ENCODE assay signal across 23 mouse cellular contexts in genomic region chr9:71063551-71063950, GRCm38 (mm10).
DNase-seq lines count a peak whose midpoint lies in the region; ATAC-seq and TF ChIP-seq lines count a peak whose summit lies in the region.
"Had no signal": no experiment of that assay in that cellular context is flagged by ENCODE, and none has a peak within 500 bp of the region (broad histone marks: within the 10 kb centered on the region; RNA-seq: fewer than 3 reads in every experiment).

No protein-coding gene starts in this region.

- DNase-seq in forebrain, postnatal 0 days = no peak
- no peak for DNase-seq in midbrain, embryonic 10.5 days (ENCODE audit: low spot score)
- DNase-seq: adrenal gland, postnatal 36 days; cerebellum, adult 18-20 months; heart, adult 18-20 months; kidney, postnatal 10 days; left cerebral cortex, postnatal 4 days; lung, adult 18-20 months; right cerebral cortex, postnatal 25 days had no signal

- no peak for ATAC-seq in forebrain, postnatal 0 days
- no peak for ATAC-seq in forebrain, embryonic 13.5 days
- ATAC-seq in intestine, postnatal 0 days = no peak
- ATAC-seq in intestine, embryonic 16.5 days = no peak
- no peak for ATAC-seq in midbrain, embryonic 15.5 days (replicated peaks)
- no peak for ATAC-seq in frontal cortex, adult (ENCODE audit: low TSS enrichment)
- ATAC-seq: CD4-positive, CD25-positive, alpha-beta regulatory T cell, adult 4 months; intestine, embryonic 15.5 days had no signal

- H3K9me3 ChIP-seq in forebrain, postnatal 0 days (ENCODE audit: low read length) = no peaks in the 10 kb centered on the region
- no peaks in the 10 kb centered on the region for H3K9me3 ChIP-seq in forebrain, embryonic 13.5 days (replicated peaks)
- no peaks in the 10 kb centered on the region for H3K9me3 ChIP-seq in intestine, postnatal 0 days (ENCODE audit: control insufficient read depth)
- no peaks in the 10 kb centered on the region for H3K9me3 ChIP-seq in intestine, embryonic 16.5 days (ENCODE audit: control insufficient read depth, low read length)
- H3K9me3 ChIP-seq in midbrain, embryonic 10.5 days (replicated peaks) = no peaks in the 10 kb centered on the region
- no peaks in the 10 kb centered on the region for H3K9me3 ChIP-seq in midbrain, embryonic 15.5 days
- H3K9me3 ChIP-seq: embryonic facial prominence, embryonic 15.5 days; G1E; hindbrain, embryonic 12.5 days; intestine, embryonic 15.5 days; midbrain, embryonic 12.5 days had no signal

- H3K4me3 ChIP-seq in forebrain, postnatal 0 days (ENCODE audit: low read depth, low read length) = no peak overlapping the region
- no peak overlapping the region for H3K4me3 ChIP-seq in forebrain, embryonic 13.5 days
- H3K4me3 ChIP-seq in intestine, postnatal 0 days (ENCODE audit: low read depth, low read length) = no peak overlapping the region
- no peak overlapping the region for H3K4me3 ChIP-seq in intestine, embryonic 16.5 days (ENCODE audit: low read length)
- no peak overlapping the region for H3K4me3 ChIP-seq in midbrain, embryonic 10.5 days
- H3K4me3 ChIP-seq in midbrain, embryonic 15.5 days = no peak overlapping the region
- H3K4me3 ChIP-seq in bone marrow, adult 2 months (replicated peaks; ENCODE audit: control insufficient read depth, low read depth, low read length) = no peak overlapping the region
- H3K4me3 ChIP-seq: embryonic facial prominence, embryonic 15.5 days; hindbrain, embryonic 12.5 days; intestine, embryonic 15.5 days; midbrain, embryonic 12.5 days; myocyte had no signal

- H3K27me3 ChIP-seq in forebrain, postnatal 0 days (ENCODE audit: insufficient read depth, low read length) = no peaks in the 10 kb centered on the region
- no peaks in the 10 kb centered on the region for H3K27me3 ChIP-seq in forebrain, embryonic 13.5 days
- H3K27me3 ChIP-seq in intestine, postnatal 0 days (replicated peaks; ENCODE audit: control insufficient read depth, insufficient read depth, low read length) = no peaks in the 10 kb centered on the region
- H3K27me3 ChIP-seq in intestine, embryonic 16.5 days (replicated peaks; ENCODE audit: control insufficient read depth, insufficient read depth, low read length) = no peaks in the 10 kb centered on the region
- H3K27me3 ChIP-seq in midbrain, embryonic 10.5 days (ENCODE audit: low read depth, poor library complexity, severe bottlenecking) = no peaks in the 10 kb centered on the region
- H3K27me3 ChIP-seq in midbrain, embryonic 15.5 days (replicated peaks) = no peaks in the 10 kb centered on the region
- H3K27me3 ChIP-seq: embryonic facial prominence, embryonic 15.5 days; hindbrain, embryonic 12.5 days; intestine, embryonic 15.5 days; midbrain, embryonic 12.5 days had no signal

- H3K36me3 ChIP-seq in forebrain, postnatal 0 days (ENCODE audit: insufficient read depth) = no peaks in the 10 kb centered on the region
- no peaks in the 10 kb centered on the region for H3K36me3 ChIP-seq in forebrain, embryonic 13.5 days (ENCODE audit: poor library complexity, severe bottlenecking)
- H3K36me3 ChIP-seq in intestine, postnatal 0 days (ENCODE audit: control insufficient read depth, insufficient read depth) = no peaks in the 10 kb centered on the region
- H3K36me3 ChIP-seq in intestine, embryonic 16.5 days (ENCODE audit: control insufficient read depth, insufficient read depth, low read length) = no peaks in the 10 kb centered on the region
- H3K36me3 ChIP-seq in midbrain, embryonic 10.5 days = no peaks in the 10 kb centered on the region
- no peaks in the 10 kb centered on the region for H3K36me3 ChIP-seq in midbrain, embryonic 15.5 days (replicated peaks)
- H3K36me3 ChIP-seq: embryonic facial prominence, embryonic 15.5 days; G1E; hindbrain, embryonic 12.5 days; intestine, embryonic 15.5 days; midbrain, embryonic 12.5 days had no signal

- H3K27ac ChIP-seq in forebrain, postnatal 0 days (ENCODE audit: low read depth, low read length) = no peak overlapping the region
- H3K27ac ChIP-seq in forebrain, embryonic 13.5 days = no peak overlapping the region
- no peak overlapping the region for H3K27ac ChIP-seq in intestine, postnatal 0 days (ENCODE audit: low read depth, low read length)
- H3K27ac ChIP-seq in intestine, embryonic 16.5 days (ENCODE audit: low read length) = no peak overlapping the region
- H3K27ac ChIP-seq in midbrain, embryonic 10.5 days (replicated peaks) = 0 out of 2 replicates have a peak overlapping the region, but pooled peaks have one; percentile 9
- no peak overlapping the region for H3K27ac ChIP-seq in midbrain, embryonic 15.5 days
- H3K27ac ChIP-seq in bone marrow, adult 2 months (ENCODE audit: control insufficient read depth, insufficient read depth, low read depth, low read length, poor library complexity) = peak overlapping the region; percentile 24; the same call in 1 of the 2 replicates
- H3K27ac ChIP-seq: embryonic facial prominence, embryonic 15.5 days; hindbrain, embryonic 12.5 days; intestine, embryonic 15.5 days; macrophage had no signal

- no peak for TF ChIP-seq POLR2A in bone marrow, adult 2 months (IDR thresholded peaks at IDR 0.05; ENCODE audit: borderline replicate concordance, control insufficient read depth, low read depth, low read length)

- no peak overlapping the region for H3K4me2 ChIP-seq in forebrain, postnatal 0 days (ENCODE audit: low read depth)
- no peak overlapping the region for H3K4me2 ChIP-seq in forebrain, embryonic 13.5 days
- no peak overlapping the region for H3K4me2 ChIP-seq in intestine, postnatal 0 days (replicated peaks; ENCODE audit: low read depth)
- no peak overlapping the region for H3K4me2 ChIP-seq in intestine, embryonic 16.5 days (ENCODE audit: low read depth, low read length)
- no peak overlapping the region for H3K4me2 ChIP-seq in midbrain, embryonic 15.5 days
- H3K4me2 ChIP-seq: embryonic facial prominence, embryonic 15.5 days; hindbrain, embryonic 12.5 days; intestine, embryonic 15.5 days; midbrain, embryonic 12.5 days had no signal

- no peaks in the 10 kb centered on the region for H3K4me1 ChIP-seq in forebrain, postnatal 0 days (ENCODE audit: insufficient read depth)
- H3K4me1 ChIP-seq in forebrain, embryonic 13.5 days = 0 out of 2 replicates have a peak, but pooled peaks cover 8% of the 10 kb centered on the region
- no peaks in the 10 kb centered on the region for H3K4me1 ChIP-seq in intestine, postnatal 0 days (replicated peaks; ENCODE audit: control insufficient read depth, insufficient read depth, low read length)
- 0 out of 2 replicates have a peak, but pooled peaks cover 2% of the 10 kb centered on the region for H3K4me1 ChIP-seq in intestine, embryonic 16.5 days (ENCODE audit: control insufficient read depth, insufficient read depth, low read length)
- peaks cover 23% of the 10 kb centered on the region for H3K4me1 ChIP-seq in midbrain, embryonic 10.5 days
- H3K4me1 ChIP-seq in midbrain, embryonic 15.5 days = no peaks in the 10 kb centered on the region; the same call in 1 of the 2 replicates
- H3K4me1 ChIP-seq in bone marrow, adult 2 months (ENCODE audit: control insufficient read depth, insufficient read depth, low read length) = no peaks in the 10 kb centered on the region; the same call in 1 of the 2 replicates
- H3K4me1 ChIP-seq: embryonic facial prominence, embryonic 15.5 days had no signal

- no peak overlapping the region for H3K9ac ChIP-seq in forebrain, postnatal 0 days
- no peak overlapping the region for H3K9ac ChIP-seq in forebrain, embryonic 13.5 days
- no peak overlapping the region for H3K9ac ChIP-seq in intestine, postnatal 0 days (ENCODE audit: low read depth, low read length)
- no peak overlapping the region for H3K9ac ChIP-seq in intestine, embryonic 16.5 days (ENCODE audit: low read depth, low read length)
- no peak overlapping the region for H3K9ac ChIP-seq in midbrain, embryonic 15.5 days
- H3K9ac ChIP-seq: embryonic facial prominence, embryonic 15.5 days; hindbrain, embryonic 12.5 days; intestine, embryonic 15.5 days; midbrain, embryonic 12.5 days had no signal

- 0 out of 2 replicates have a peak, but pooled peaks have one; percentile 2 for TF ChIP-seq CTCF in forebrain, postnatal 0 days (IDR thresholded peaks at IDR 0.05; ENCODE audit: low read depth)
- TF ChIP-seq CTCF in intestine, postnatal 0 days (IDR thresholded peaks at IDR 0.05; ENCODE audit: low read depth) = peak; percentile 46
- no peak for TF ChIP-seq CTCF in bone marrow, adult 2 months (IDR thresholded peaks at IDR 0.05; ENCODE audit: control insufficient read depth, insufficient read depth, low read length)

Comparison
In these comparisons a context has a peak if more than half of its experiments do, and no peak if none do; other contexts are left out.
1. H3K27ac ChIP-seq: peak in midbrain, embryonic 10.5 days (single experiment) and bone marrow, adult 2 months (single experiment); none in forebrain, postnatal 0 days (single experiment), forebrain, embryonic 13.5 days (single experiment), intestine, postnatal 0 days (single experiment), intestine, embryonic 16.5 days (single experiment) and midbrain, embryonic 15.5 days (single experiment).